Mouse (Mus musculus): ENCODE data around the gene Clip4.
"Not testable (repeated sequence)": the region's sequence is repeated elsewhere in the genome, so short reads cannot be mapped to it uniquely, and the experiment has no call there.

Clip4 gene

GRCm38 (mm10) chr17:71768173-71768572 is at the start of gene Clip4:
TSS of gene Clip4 (plus strand) at chr17:71768473.
- in situ Hi-C loops (cut with MboI), result not testable (repeated sequence)

DNA sequence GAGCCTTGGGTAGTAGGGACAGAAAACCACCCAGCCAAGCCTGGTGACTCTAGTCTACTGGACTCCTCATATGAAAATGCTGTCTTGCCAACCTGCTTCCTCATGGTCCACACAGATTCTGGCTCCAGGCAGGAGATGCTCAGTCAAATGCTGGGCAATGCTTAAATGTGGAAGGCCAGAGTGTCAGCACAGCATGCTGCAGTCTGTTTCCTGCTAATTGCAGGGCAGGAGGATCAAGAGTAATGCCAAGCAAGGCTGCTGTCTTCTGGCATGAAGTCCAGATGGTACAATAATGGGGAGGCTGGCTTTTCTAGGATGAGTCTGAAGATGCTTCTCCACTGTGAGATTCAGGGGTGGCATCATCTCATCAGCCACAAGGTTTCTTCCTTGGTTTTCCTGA is 47.8 kb upstream of the Clip4 start:
- in situ Hi-C loops (cut with MboI), result no loop called here

- in situ Hi-C loops (cut with MboI), result no loop called here
These were observed 47.3 kb upstream of the Clip4 start for GRCm38 (mm10) chr17:71721019-71721418.

- in situ Hi-C loops (cut with MboI), result no loop called here
These were observed 37.6 kb upstream of the Clip4 start for GRCm38 (mm10) chr17:71730655-71731054.

DNA sequence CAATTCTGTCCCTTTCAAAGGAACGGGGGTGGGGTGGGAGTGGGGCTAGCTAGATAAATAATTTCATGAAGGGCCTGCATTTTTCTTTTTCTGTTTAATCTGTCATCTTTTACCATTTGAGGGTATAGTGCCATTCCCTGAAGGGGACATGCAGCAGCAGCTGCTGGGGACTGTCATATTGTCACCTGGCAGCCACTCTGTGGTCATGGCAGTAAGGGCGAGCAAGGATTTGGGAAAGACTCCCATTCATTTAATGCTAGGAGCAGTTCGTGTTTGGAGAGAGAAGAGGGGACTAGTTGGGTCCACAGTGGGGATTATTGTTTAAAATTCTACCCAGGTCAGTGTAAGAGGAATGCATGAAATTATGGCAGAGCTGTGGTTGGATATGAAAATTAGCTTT is 31.8 kb upstream of the Clip4 start:
- in situ Hi-C loops (cut with MboI), result no loop called here

GRCm38 (mm10) chr17:71742156-71742555 is 26.1 kb upstream of the Clip4 start:
- in situ Hi-C loops (cut with MboI), result no loop called here

DNA sequence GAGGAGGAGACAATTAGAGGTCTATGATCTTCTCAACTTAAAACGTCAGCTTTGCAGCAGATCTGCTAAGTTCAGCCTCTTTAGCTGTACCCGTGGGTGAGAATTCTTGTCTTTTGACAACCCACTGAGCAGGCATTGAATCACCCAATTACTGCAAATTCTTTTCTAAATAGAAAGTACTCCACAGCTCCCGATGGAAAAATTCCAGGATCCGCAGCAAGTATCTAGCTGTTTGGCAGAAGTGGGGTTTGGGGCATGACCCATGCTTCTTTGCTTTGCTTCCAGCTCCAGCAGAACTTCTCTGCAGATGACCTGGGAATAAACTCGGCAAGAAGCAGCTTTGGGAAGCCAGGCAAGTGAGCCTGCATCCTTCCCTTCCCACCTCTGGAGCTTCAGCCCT is 25.3 kb upstream of the Clip4 start:
- in situ Hi-C loops (cut with MboI), result no loop called here

DNA sequence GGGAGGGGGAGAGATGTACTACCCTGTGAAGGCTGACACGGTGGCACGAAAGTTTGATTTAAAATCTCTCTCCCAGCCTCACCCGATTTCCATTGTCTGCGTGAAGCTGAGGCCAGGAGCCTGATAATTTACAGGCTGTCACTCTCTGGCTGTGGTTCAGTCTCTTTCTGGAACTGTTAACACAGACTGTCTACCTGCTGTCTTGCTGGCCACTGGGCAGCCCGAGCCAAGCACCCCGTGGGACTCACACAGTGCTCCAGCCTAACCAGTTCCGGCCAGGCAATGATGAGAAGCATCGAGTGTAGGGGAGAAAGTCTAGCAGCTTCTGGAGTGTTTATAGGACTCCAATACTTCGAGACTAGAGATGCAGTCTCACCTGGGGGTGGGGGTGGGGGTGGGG is 22.2 kb upstream of the Clip4 start:
- in situ Hi-C loops (cut with MboI), result no loop called here

GRCm38 (mm10) chr17:71747561-71747960 is 20.7 kb upstream of the Clip4 start:
- in situ Hi-C loops (cut with MboI), result no loop called here

- in situ Hi-C loops (cut with MboI), result no loop called here
These were observed 18.6 kb upstream of the Clip4 start for GRCm38 (mm10) chr17:71749616-71750168.

DNA sequence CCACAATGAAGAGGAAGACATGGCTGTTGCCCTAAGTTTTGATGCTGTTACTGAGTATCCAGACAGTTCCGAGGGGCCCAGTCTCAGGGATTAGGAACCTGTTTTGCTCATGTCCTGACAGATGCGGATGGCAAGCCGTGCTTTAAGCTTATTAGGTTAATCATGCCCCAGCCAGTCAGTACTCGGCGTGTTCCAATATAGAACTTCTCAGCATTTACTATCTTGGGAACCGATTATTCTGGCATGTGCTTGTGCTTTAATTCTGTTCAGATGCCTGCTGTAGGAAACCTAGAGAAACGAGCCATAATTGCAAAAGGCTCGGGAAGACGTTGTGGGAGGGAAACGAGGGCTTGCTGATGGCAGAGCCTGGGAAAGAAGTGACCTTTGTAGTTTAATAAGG is 15.4 kb upstream of the Clip4 start, which contains the start of gene Pcare:
Pcare (minus strand) TSS at position 64 of the 400 bp plus-strand sequence.
- in situ Hi-C loops (cut with MboI), result no loop called here

DNA sequence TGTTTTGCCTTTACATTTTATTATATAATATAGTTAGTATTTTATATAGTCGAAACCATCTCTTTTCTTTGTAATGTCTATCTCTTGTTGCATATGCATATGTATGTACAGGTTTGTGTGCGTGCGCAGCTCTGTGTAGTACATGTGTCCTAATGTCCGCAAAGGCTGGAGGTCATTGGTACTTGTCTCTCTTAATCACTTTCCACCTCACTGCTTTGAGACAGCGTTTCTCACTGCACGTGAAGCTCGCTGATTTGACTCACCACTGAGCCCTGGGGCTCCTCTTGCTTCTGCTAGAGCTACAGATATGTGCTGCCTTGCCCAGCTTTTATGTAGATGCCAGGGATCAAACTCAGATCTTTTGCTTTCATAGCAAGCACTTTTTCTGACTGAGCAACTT is 7.7 kb upstream of the Clip4 start:
- in situ Hi-C loops (cut with MboI), result no loop called here

- in situ Hi-C loops (cut with MboI), result no loop called here
These were observed 1.3 kb downstream of the Clip4 start for GRCm38 (mm10) chr17:71769564-71769963.

DNA sequence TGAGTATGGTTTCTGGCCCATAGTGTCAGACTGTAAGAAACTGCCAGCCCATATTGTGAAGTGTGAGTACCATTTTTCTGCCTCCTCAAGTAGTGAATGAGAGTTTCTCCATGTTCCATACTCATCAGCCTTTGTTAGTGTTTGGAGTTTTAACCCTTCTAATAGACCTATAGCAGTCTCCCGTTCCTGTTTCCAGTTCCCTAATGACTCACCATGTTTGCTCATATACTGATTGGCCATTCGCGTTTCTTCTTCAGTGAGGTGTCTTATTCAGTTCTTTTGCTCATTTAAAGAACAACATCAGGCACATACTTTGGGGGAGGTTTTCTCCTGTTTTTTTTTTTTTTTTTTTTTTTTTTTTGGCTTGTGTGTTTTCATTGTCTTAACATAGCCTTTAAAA is 2.4 kb downstream of the Clip4 start:
- in situ Hi-C loops (cut with MboI), result no loop called here

GRCm38 (mm10) chr17:71774173-71774572 is 5.9 kb downstream of the Clip4 start:
- in situ Hi-C loops (cut with MboI), result no loop called here

DNA sequence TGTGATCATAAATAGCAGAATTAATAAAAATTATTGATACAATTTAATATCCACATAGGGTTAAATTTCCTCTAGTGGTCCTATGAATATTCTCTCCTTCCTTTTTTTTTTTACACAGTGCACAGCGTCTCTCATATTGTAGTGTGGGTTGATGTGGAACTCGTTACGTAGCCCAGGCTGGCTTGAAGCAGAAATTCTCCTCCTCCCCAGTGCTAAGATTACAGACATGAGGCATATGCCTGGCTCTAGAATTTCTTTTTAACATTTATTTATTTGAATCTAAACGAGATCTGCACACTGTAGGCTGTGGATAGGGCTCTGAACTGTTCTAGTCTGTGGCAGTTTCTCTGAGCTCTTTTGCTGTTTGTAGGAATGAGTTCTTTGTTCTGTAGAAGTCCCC is 7.0 kb downstream of the Clip4 start:
- in situ Hi-C loops (cut with MboI), result no loop called here

DNA sequence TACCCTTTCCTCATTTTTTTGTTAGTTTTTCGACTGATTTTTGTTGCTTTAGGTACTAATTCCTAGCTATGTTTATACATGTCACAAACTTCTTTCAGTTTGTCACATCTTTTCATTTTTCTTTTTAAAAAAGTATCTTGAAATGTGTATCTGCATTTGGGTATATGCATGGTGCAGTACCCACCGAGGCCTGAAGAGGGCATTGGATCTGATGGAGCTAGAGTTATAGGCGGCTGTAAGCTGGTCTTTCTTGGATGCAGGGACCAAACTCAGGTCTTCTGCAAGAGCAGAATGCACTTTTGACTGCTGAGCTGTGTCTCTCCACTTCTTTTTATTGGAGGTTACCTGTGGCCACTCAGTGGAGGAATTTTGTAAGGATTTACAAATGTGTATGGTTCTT is 10.4 kb downstream of the Clip4 start:
- in situ Hi-C loops (cut with MboI), result no loop called here

DNA sequence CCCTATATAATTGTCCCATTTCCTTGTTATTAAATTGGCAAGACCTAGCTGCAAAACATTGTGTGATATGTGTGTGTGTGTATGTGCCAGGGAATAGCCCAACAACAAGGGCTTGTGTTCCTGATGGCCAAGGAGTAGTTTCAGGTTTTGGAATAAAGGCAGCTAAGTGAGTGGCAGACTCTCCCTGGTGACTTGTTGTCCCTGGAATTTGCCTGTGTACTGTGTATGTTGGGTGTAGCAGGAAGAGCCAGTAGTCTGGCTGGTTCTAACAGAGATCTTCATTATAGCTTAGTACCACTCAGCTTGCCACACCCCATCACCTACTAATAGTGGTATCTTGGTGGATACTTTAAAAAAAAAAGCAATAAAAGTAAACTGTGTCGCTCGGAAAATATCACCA is 12.2 kb downstream of the Clip4 start:
- in situ Hi-C loops (cut with MboI), result no loop called here

GRCm38 (mm10) chr17:71780945-71781344 is 12.7 kb downstream of the Clip4 start:
- in situ Hi-C loops (cut with MboI), result no loop called here

GRCm38 (mm10) chr17:71782242-71782698 is 14.0 kb downstream of the Clip4 start:
- in situ Hi-C loops (cut with MboI), result no loop called here

- in situ Hi-C loops (cut with MboI), result no loop called here
These were observed 14.6 kb downstream of the Clip4 start for GRCm38 (mm10) chr17:71782699-71783365.

GRCm38 (mm10) chr17:71783366-71783735 is 15.1 kb downstream of the Clip4 start:
- in situ Hi-C loops (cut with MboI), result no loop called here

DNA sequence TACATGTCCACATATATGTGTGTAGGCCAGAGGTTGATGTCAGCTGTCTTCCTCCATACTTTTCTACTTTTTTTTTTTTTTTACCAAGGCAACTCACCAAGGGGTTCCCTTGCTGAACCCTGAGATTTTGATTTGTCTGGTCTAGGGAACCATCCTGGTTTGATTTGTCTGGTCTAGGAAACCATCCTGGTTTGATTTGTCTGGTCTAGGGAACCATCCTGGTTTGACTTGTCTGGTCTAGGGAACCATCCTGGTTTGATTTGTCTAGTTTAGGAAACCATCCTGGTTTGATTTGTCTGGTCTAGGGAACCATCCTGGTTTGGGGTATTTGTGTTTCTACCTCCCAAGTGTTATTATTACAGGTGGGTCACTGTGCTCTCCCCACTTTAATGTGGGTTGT is 18.2 kb downstream of the Clip4 start:
- in situ Hi-C loops (cut with MboI), result no loop called here

DNA sequence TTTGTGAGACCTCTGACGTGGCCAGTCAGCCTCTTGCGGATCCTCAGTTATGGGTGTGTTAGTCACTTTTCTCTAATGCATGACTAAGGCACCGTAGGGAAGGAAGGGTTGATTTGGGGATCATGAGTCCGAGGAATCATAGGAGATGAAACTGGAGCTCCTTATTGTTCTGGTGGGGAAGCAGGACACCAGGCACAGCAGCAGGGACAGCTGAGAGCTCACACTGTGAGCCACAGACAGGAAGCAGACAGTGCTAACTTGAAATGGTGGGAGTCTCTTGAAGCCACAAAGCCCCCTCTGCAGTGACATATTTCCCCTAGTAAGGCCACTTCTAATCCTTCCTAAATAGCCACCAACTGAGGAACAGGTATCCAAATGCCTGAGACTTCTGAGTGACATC is 22.8 kb downstream of the Clip4 start:
- in situ Hi-C loops (cut with MboI), result no loop called here
